Mouse (Mus musculus) left cerebral cortex, postnatal 4 days (tissue): ENCODE results near the gene Sgsm1. TPM values are rescaled to one million over a fixed set of nuclear protein-coding genes. Genes with fewer than 3 reads are reported as not detected.
"Not testable (repeated sequence)": the region's sequence is repeated elsewhere in the genome, so short reads cannot be mapped to it uniquely, and the experiment has no call there.

ENCODE experiments used
- DNase-seq: peaks from one replicate; pipeline ENCODE4 v3.0.0-alpha.2; 2022
- intact Hi-C: fragments of 180-260 bp; cut with DNase I; formaldehyde crosslinking; loops from one replicate; pipeline ENCODE4 v1.15.1; 2025
- total RNA-seq, 2 experiments: library from RNA; stranded (reverse); gene quantifications; 2 replicates each; pipeline ENCODE4 v1.2.3; 2021

The Sgsm1 gene
- total RNA-seq = 10 to 100 TPM; 67.4 to 74.9 TPM

- DNase-seq = peak; percentile 91
- intact Hi-C loops = no loop called here
These were observed at the start of gene Sgsm1 for GRCm38 (mm10) chr5:113310377-113311003. Gene Sgsm1 (minus strand): TSS chr5:113310786.

GRCm38 (mm10) chr5:113358833-113359232, 48.2 kb upstream of the Sgsm1 start:
- intact Hi-C loops = no loop called here
- no peak for DNase-seq

- DNase-seq = no peak
- intact Hi-C loops = no loop called here
These were observed 47.1 kb upstream of the Sgsm1 start for GRCm38 (mm10) chr5:113357656-113358055.

GRCm38 (mm10) chr5:113357186-113357585, 46.6 kb upstream of the Sgsm1 start, which contains the start of gene Aym1:
Gene Aym1 (plus strand): TSS chr5:113357294.
- intact Hi-C loops = no loop called here
- peak; percentile 51 for DNase-seq

GRCm38 (mm10) chr5:113354311-113354710, 43.7 kb upstream of the Sgsm1 start:
- intact Hi-C loops = no loop called here

GRCm38 (mm10) chr5:113352636-113353035, 42.0 kb upstream of the Sgsm1 start:
- DNase-seq = no peak
- intact Hi-C loops = no loop called here

More at GRCm38 (mm10) chr5:113354311-113354710, 43.7 kb upstream of the Sgsm1 start:
- DNase-seq = no peak

- DNase-seq = peak; percentile 48
These were observed 41.2 kb upstream of the Sgsm1 start for GRCm38 (mm10) chr5:113351768-113352167.

GRCm38 (mm10) chr5:113349810-113350209, 39.2 kb upstream of the Sgsm1 start:
- intact Hi-C loops = no loop called here
- peak; percentile 74 for DNase-seq

More at GRCm38 (mm10) chr5:113351768-113352167, 41.2 kb upstream of the Sgsm1 start:
- intact Hi-C loops = no loop called here

- DNase-seq = no peak
- intact Hi-C loops = no loop called here
These were observed 38.6 kb upstream of the Sgsm1 start for GRCm38 (mm10) chr5:113349226-113349625.

GRCm38 (mm10) chr5:113348597-113348996, 38.0 kb upstream of the Sgsm1 start:
- DNase-seq = peak; percentile 59
- intact Hi-C loops = no loop called here

- intact Hi-C loops = no loop called here
- no peak for DNase-seq
These were observed 37.0 kb upstream of the Sgsm1 start for GRCm38 (mm10) chr5:113347593-113347992.

GRCm38 (mm10) chr5:113346651-113347050, 36.1 kb upstream of the Sgsm1 start:
- intact Hi-C loops, DNase-seq: not testable (repeated sequence)

- intact Hi-C loops = no loop called here
These were observed 35.2 kb upstream of the Sgsm1 start for GRCm38 (mm10) chr5:113345781-113346180.

GRCm38 (mm10) chr5:113344635-113345386, 34.2 kb upstream of the Sgsm1 start:
- intact Hi-C loops = no loop called here
- DNase-seq = no peak

More at GRCm38 (mm10) chr5:113345781-113346180, 35.2 kb upstream of the Sgsm1 start:
- DNase-seq = no peak

- no peak for DNase-seq
- intact Hi-C loops = no loop called here
These were observed 25.7 kb upstream of the Sgsm1 start for GRCm38 (mm10) chr5:113336281-113336680.

- intact Hi-C loops = no loop called here
- no peak for DNase-seq
These were observed 25.1 kb upstream of the Sgsm1 start for GRCm38 (mm10) chr5:113335732-113336131.

- DNase-seq = no peak
- intact Hi-C loops = no loop called here
These were observed 24.3 kb upstream of the Sgsm1 start for GRCm38 (mm10) chr5:113334621-113335530.

GRCm38 (mm10) chr5:113332899-113333298, 22.3 kb upstream of the Sgsm1 start:
- DNase-seq = no peak
- intact Hi-C loops = no loop called here

- intact Hi-C loops = no loop called here
- peak; percentile 54 for DNase-seq
These were observed 21.7 kb upstream of the Sgsm1 start for GRCm38 (mm10) chr5:113332239-113332638.

- intact Hi-C loops = no loop called here
- no peak for DNase-seq
These were observed 19.6 kb upstream of the Sgsm1 start for GRCm38 (mm10) chr5:113330202-113330601.

- no peak for DNase-seq
- intact Hi-C loops = no loop called here
These were observed 18.9 kb upstream of the Sgsm1 start for GRCm38 (mm10) chr5:113329463-113329862.
